Mouse (Mus musculus): Measurements from ENCODE around the gene Tmem115.

Gene Tmem115

DNA sequence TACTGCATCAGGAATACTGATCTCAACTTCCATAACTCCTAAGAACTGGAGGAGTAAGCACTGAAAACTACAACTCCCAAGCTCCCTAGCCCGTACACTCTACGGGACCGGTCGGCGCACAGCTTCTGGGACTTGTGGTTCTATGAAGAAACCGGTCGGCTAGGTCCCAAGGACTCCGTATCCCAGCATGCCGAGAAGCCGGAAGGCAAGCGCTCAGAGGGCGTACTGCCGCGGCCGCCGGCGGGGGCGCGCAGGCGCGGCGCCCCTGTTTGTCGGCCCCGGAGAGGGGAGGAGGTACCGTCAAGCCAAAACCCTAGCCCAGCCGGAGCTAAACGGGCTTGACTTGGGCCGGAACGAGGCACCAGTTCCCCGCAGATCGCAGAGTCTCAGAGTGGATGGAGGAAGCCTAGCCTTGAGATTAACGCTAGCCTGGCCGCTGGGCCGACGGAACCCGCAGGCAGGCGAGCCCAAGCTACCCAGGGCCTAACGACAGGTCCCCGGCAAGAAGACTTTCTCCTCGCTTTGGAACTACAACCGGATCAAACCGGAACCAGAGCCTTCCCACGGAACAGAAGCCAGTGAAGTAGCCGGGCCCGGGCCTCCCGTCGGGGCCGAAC is at the start of gene Tmem115:
Gene Tmem115, plus strand, starts transcription at position 155 of the 617 bp plus-strand sequence.
- DNase-seq (ENCODE audit: low spot score) = peak; percentile 98

DNA sequence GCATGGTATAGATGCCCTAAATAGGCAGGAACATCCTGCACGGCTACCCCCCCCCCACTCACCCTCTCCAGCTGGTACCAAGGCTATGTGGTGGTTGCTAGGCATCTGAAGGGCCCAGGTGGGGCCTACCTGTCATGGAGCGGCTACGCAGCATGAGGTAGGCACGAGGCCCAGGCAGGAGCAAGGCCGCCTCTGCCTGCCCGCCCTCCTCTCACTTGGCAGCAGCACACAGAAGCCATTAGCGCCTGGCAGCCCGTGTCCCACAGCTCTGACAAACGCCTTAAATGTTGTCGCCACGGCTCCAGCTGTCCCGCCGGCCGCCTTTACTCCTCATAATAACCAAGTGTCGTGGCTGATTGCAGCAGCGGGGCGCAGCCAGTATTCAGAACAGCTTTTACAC is 49.4 kb upstream of the Tmem115 start:
- DNase-seq (ENCODE audit: low spot score) = no peak

DNA sequence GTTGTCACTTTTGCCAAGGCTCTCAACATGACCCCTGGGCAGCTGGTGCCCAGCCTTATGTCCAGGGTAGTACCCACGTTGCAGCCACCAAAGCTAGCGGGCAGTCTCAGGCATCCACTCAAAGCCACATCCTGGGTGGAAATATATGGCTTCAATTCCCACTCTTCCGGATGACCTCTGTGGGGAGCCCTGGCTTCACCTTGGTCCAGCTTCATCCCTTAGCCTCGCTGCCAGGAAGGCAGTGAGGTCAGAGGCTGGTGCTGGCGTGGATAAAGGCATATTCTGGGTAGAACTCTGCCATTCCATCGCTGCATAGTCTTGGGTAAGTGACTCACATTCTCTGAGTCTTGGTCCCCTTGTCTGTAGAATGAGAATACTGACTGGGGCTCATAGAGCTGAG is 49.0 kb upstream of the Tmem115 start:
- no peak for DNase-seq (ENCODE audit: low spot score)

DNA sequence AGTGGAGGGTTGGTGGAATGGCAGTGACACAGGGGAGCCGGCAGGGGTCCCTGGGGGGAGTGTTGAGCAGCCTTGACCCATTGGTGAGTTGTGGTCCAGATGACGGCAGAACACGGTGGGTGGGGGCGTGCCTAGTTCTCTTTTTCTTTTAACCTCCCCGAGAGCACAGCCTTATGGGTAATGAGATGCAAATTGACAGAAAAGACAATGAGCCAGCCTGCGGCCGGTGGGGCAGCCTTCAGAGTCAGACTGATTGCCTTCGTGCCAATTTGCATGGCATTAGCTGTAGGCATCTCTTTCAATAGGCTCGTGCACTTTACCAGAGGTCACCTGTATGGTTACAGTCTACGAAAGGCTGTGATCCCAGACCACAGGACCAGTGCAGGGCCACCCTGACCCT is 47.7 kb upstream of the Tmem115 start:
- no peak for DNase-seq (ENCODE audit: low spot score)

DNA sequence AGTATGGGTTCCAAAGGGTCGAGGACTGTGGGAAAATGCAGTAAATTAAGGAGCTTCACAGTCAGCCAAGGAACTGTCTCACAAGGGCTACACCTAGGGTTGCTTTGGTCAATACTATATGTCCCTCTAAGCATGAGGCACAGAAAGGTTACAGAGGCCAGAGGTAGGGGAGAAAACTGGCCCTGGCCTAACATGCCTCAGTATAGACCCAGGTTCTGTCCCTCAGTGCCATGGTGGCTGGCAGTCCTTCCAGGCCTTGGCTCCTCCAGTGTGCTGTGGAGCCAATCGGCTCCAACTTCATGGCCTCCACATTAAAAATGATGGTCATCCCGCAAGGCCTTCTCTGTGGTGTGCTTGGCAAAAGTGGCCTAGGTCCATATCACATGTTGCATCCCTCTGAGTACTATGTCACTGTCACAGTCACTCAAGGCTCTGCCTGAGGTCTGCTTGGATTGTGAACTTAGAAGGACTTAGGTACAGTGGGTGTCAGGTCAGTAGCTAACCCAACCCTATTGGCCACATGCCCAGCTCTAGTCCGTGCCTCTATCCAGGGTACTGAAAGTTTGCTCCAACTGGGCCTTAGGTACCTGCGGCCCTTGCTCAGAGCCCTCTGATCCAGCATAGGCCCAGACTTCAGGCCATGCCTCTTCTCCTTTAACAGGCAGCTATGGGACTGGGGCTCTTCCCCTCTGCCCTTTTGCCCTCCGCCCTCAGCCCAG is 47.1 kb upstream of the Tmem115 start:
- DNase-seq (ENCODE audit: low spot score) = no peak

DNA sequence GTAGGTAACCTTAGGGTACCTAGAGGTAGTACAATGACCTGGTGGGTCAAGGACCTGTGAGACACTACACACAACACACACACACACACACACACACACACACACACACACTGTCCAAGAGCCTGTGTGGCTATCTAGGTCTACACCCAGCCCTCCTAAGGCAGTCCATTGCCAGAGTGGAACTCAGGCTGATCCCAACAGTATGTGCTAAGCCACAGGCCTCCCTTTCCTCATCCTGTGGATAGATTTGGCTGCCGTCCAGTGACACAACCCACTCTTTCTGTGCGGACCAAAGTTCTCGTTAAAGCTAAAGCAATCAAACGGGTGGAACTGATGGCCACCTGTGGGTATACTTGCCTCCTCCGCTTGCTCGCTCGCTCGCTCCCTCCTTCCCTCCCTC is 43.6 kb upstream of the Tmem115 start:
- no peak for DNase-seq (ENCODE audit: low spot score)

DNA sequence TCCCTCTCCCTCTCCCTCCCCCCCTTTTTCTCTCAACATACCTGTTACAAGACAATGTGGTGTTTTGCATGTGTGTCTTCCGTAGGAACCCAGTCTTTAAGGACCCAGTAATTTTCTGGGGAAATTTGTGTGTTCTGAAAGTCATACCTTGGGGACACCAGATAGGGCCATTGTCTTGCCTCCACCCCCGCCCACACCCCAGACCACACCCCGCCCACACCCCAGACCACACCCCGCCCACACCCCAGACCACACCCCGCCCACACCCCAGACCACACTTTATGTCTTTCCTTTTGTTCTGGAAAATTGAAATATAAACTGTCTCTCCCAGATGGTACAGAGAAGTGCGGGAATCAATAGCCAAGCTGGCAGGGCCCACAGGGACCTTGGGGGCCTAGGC is 43.1 kb upstream of the Tmem115 start:
- no peak for DNase-seq (ENCODE audit: low spot score)

DNA sequence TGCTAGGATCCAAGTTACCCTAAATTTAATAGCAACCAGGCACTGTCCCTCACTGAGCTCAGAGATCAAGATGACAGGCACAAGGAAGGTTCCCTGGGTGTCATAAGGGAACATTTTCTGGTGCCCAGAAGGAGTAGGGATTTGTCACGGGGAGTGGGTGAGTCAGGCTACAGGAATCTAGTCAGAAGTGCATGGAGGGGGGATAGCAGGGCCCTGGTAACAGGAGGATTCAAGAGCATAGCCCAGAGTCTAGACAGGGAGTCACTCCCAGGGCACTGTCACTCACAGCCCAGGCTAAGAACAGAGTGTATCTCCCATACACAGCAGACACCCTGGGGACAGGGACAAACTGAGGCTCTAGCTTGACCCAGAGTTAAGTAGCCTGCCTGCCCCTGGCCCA is 40.2 kb upstream of the Tmem115 start:
- DNase-seq (ENCODE audit: low spot score) = no peak

DNA sequence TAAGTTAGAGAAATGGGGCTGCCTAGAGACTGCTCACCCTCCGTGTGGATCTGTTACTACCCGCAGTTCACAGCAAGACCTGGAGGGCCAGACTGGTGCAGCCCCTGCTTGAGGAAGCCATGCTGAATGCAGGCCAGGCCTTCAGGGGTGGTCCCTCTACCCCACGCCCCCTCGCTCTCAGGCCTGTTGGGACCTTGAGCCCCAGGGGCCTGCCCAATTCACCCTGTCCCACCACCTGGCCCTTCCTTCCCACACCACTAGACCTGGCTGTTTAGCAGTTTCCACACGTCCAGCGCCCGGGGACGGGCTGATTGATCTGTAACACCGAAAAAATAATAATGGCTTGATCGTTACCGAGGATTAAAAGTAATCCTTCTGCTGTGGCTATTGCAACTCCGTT is 39.5 kb upstream of the Tmem115 start:
- no peak for DNase-seq (ENCODE audit: low spot score)

DNA sequence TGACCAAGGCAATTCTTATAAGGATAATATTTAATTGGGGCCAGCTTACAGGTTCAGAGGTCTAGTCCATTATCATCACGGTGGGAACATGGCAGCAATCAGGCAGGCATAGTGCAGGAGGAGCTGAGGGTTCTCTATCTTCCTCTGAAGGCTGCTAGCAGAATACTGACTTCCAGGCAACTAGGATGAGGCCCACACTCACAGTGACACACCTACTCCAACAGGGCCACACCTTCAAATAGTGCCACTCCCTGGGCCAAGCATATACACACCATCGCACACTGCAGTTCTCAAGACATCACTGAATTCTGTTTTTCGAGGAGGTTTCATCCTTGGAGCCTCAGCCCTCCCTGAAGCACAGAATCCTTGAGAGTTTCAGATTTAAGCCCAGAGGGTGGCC is 37.4 kb upstream of the Tmem115 start:
- DNase-seq (ENCODE audit: low spot score) = no peak

DNA sequence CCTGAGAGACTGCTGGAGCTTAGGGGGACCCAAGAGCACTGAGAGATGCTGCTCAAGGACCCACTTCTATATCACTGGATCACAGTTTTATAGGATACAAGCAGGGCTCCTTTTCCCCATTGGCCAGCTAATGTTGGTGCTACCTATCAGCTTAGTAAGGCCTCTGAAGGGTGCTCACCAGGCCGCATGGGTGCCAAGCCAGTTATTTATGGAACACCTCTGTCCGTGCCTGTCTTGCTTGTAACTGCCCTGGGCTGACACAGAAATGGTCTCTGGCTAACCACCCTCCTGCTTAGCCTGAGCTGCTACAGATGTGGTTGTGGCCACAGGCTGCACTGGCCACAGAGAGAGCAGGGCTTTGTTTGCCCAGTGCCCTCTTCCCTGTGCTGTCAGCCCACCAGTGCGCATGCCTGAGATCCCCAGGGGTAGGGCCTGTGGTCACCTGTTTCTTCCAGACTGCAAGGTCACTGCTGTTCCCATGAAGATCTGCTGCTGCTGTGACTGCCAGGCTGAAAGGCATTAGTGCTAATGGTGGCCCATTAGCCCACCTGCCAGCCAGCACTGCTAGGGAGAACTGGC is 32.9 kb upstream of the Tmem115 start:
- DNase-seq (ENCODE audit: low spot score) = no peak

DNA sequence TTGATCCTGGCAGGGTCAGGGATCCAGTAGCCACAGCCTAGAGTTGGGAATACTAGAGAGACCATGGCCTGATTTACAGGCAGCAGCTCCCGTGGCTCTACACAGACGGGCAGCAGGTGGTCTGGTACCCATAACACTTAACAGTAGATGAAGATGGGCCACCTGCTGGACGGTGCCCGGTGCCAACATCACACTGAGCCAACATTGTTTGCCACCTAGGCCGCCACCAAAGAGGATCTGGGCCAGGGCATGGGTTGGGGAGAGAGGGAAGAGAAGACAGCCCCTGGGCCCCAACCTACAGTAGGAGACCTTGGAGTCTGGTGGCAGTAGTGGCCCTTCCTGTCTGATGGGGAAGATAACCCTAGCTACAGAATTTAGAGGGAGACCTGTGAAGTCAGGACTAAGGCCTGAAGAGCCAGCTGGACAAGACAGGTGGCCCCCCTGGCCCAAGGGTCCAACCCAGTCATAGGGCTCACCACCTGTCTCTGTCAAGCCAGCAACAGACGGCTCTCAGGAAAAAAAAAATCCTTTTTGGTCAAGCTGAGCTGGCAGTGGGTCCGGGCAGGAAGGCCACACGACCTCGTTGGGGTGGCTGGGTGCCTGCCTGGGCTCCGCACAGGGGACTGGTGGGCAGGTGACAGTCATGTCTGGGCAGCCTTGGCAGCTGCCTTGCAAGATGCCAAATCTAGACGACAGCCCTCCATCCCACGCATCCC is 31.5 kb upstream of the Tmem115 start:
- DNase-seq (ENCODE audit: low spot score) = no peak

DNA sequence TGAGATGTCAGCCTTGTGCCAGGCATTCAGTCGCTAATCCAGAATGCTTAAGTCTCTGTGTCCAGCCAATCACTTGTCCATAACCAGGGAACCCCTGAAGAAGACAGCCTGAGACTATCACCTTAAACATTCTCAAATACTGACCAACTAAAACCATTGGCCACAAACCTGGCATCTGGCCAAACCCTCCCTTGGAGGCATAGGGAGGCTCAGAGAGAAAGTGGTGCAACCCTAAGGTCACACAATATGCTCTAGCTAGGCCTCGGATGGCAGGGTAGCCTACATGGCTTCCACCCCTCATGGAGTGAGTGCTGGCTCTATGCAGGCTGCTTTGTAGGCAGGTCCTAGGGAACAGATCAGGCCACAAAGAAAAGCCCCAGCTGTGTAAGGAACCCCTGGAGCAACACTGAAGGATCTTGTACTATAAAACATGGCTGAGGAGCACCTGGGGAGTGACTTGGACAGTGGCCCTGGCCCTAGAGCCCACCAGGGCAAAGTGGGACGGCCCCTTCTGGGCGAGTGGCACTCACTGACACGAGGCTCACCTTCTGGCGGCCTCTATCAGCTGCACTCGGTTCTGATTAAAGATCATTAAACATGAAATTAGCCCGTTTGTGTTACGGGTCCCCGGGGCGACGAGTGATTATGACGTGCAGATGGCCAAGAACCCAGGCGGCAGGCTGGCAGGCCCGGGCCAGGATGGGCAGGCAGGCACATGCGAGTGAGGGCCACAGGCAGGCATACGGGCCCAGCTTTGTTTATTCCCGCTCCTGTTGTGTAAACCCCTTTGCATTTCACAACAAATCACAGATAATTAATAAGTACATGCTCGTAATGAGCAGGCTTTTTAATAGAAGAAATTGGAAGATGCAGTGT is 28.8 kb upstream of the Tmem115 start:
- no peak for DNase-seq (ENCODE audit: low spot score)

DNA sequence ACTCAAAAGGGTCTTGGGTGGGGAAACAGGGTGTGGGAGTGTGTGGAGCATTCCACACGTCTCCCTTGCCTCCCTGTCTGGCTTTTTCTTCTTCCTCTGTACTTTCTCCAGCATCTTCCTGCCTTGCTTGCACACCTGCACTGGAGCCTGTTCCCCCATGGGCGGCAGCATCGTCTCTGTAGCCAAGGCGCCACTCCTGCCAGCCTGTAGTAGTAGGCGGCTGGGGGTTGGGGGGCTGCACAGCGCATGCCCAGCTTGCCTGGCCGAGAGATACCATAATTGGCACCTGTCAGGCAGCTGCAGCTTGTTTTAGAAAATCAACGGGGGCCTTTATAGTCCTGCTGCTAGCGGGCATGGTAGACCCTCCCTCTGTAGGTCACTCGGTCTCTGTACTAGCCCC is 25.5 kb upstream of the Tmem115 start:
- no peak for DNase-seq (ENCODE audit: low spot score)

DNA sequence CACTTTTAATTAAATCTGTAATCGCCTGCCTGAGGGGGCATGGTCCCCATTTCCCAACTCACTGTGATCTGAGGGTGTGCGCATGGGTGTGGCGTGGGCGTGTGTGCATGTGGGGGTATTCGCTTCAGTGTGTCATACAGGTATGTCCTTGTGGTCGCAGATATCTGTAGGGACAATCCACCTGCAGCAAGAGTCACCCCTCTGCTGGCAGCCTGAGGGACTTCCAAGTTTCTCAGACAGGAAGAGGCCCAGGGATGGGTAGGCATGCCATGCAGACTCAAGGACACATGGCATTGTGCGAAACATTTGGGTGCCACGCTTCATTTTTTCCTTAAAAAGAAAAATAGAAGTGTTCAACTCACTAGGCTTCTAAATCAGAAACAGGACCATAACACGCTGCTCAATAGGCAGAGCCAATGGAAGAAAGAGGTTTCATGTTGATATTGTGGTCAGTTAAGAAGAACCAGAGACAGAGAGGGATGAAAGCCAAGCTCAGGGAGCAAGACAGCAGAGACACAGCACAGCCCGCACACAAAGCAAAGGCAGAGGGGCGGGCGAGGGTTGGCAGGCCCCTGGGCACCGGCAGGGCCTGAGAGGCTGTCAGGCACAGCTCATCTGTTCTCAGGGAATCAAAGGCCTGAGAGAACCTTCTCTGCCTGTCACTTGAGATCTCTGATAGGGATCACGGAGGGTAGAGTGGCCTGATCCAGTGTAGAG is 23.2 kb upstream of the Tmem115 start:
- no peak for DNase-seq (ENCODE audit: low spot score)

DNA sequence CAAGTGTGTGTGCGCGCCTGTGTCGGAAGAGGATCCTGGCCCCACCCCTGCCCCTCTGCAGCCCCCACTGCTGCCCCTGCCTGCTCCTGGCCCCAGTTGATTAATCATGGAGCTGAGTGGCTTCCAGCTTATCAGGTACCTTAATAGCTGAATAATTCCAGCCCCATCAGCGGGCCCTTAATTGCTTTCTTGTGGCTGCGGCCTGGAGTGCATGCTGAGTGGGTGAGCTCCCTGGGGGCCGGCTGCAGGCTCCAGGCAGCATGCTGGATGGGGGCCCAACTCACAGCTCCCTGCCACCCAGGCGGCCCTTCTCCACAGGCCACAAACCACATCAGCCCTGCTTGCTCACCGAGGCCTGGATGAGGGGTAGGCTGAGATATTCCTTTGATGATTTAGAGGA is 22.3 kb upstream of the Tmem115 start:
- no peak for DNase-seq (ENCODE audit: low spot score)

DNA sequence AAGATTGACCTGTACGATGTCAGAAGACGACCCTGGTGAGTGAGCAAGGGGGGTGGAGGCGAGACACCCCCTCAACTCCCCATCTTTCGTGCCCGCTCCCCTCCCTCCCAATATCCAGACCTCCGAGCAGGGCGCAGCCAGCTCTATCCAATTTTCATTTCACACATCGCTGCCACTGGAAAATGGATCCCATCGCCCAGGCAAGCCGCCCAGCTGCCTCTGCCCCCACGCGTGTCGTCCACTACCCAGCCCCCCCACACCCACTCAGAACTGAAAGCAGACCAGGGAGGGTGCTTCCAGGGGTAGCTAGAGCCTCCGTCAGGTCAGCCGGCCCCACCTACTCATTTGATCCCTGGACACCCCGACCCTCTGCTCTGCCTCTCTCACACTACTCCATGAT is 21.4 kb upstream of the Tmem115 start:
- DNase-seq (ENCODE audit: low spot score) = no peak

DNA sequence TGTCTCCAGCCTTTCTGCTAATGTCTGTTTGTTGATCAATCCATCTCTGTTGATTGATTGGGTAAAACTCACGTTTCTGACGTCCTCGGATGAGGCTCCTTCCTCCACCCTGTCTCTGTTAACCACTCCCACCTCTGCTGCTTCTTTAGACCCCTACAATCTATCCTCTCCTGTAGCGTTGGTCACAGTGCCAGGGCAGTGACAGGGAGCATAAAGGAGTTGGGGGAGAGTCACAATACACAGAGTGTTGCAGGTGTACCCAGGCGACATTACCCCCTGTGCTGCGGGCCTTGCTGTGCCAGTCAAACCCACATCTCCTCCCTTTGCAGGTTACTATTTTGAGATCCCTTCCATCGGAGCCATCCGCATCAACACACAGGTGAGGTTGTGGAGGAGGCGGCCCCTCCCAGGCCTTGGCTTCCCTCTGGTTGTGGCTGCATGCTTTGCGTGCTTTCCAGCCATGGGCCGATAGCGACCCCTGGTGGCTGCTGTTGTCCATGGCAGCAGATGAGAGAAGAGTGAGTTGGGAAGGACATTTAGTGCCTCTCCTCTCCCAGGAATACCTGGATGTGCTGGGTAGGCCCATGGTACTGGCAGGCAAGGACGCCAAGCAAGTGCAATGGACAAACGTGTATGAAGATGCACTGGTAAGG is 19.3 kb upstream of the Tmem115 start:
- peak; percentile 76 for DNase-seq (ENCODE audit: low spot score)

DNA sequence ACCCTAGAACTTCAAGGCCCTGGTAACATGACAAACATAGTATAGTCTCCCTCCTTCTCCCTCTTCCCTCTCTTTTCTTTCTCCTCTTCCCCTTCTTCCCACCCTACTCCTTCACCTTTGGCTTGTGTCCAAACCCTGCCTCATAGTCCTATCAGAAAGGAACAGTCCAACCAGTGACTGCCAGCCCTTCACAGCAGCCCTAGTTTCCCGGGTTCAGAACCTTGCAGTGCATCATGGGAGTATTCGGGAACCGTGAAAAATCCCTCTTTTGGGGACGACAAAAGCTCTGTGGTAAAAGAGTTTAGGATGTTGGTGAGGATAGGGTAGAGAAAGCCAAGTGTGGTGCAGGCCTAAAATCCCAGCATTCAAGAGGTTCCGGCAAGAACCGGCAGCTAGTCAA is 13.4 kb upstream of the Tmem115 start:
- no peak for DNase-seq (ENCODE audit: low spot score)

DNA sequence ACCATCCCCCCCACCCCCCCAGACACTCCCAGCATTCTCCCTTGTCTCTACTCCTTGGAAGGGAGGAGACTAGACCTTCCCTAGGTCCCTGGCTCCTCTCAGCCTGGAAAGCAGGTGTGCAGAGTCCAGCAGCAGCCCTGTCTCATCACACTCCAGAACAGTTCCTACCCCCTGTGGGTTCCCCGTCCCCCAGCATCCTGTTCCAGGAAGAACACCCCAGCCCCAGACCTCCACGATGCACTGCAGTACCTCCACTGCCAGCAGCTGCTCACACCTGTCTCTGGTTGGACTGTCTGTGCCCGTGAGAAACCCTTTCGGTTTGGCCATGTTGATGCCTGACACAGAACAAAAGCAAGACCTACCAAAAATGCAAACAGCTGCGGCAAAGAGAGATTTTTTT is 12.6 kb upstream of the Tmem115 start:
- no peak for DNase-seq (ENCODE audit: low spot score)

Data from lung, postnatal 25 days (tissue).